Mouse (Mus musculus) CH12.LX (cell line): ENCODE data around the gene Elovl3. TPM values are rescaled to one million over a fixed set of nuclear protein-coding genes. Genes with fewer than 3 reads are reported as not detected.

Source experiments
- DNase-seq: peaks from one replicate; pipeline ENCODE4 v3.0.0-alpha.2; 2013; ENCODE audit errors: extremely low read depth
- H3K27ac ChIP-seq: 2 replicates; pipeline ENCODE4 v1.5.1; 2012; ENCODE audit warnings: low read depth, mild to moderate bottlenecking, control low read depth, moderate library complexity; ENCODE audit not compliant: insufficient read depth
- H3K27me3 ChIP-seq: replicated peaks from 2 replicates; pipeline ENCODE3; 2012; ENCODE audit warnings: inconsistent platforms
- H3K36me3 ChIP-seq, 2 experiments: replicated peaks in 1 of 2; 2 replicates each; pipeline versions ENCODE3 to v1.6.1; 2012; ENCODE audit warnings: inconsistent platforms in 1 of 2, low read length in 1 of 2, mild to moderate bottlenecking in 1 of 2, mixed read lengths in 1 of 2, moderate library complexity in 1 of 2; ENCODE audit not compliant: control insufficient read depth in 1 of 2, insufficient read depth in 1 of 2
- H3K4me1 ChIP-seq, 2 experiments: 2 replicates each; pipeline ENCODE4 v1.6.1; 2012; ENCODE audit warnings: inconsistent platforms in 1 of 2, moderate library complexity in 1 of 2; ENCODE audit not compliant: insufficient read depth in 2 of 2, control insufficient read depth in 1 of 2
- H3K4me2 ChIP-seq: 2 replicates; pipeline ENCODE4 v1.6.1; 2012; ENCODE audit warnings: low read depth, mild to moderate bottlenecking, control low read depth; ENCODE audit not compliant: poor library complexity, insufficient read depth, severe bottlenecking
- H3K4me3 ChIP-seq, 3 experiments: fragments of 150-350 bp in 1 of 3; sonication (generic) in 1 of 3; replicated peaks in 1 of 3; 2 replicates each; pipeline versions ENCODE3 to v1.5.1; 2011 to 2012; ENCODE audit warnings: low read depth in 2 of 3, low read length in 2 of 3, mild to moderate bottlenecking in 2 of 3, moderate library complexity in 2 of 3, control low read depth in 1 of 3, improper control_type of control experiment in 1 of 3, inconsistent platforms in 1 of 3, mixed read lengths in 1 of 3; ENCODE audit not compliant: poor library complexity in 1 of 3
- H3K79me2 ChIP-seq: replicated peaks from 2 replicates; pipeline ENCODE4 v1.6.1; 2012; ENCODE audit warnings: mild to moderate bottlenecking, moderate library complexity; ENCODE audit not compliant: control insufficient read depth, poor library complexity, insufficient read depth, severe bottlenecking; ENCODE audit errors: extremely low read depth
- H3K9ac ChIP-seq: 2 replicates; pipeline ENCODE4 v1.6.1; 2012; ENCODE audit warnings: low read depth, mild to moderate bottlenecking, control low read depth, moderate library complexity; ENCODE audit not compliant: insufficient read depth
- H3K9me3 ChIP-seq: replicated peaks from 2 replicates; pipeline ENCODE3; 2012; ENCODE audit warnings: low read length, inconsistent platforms, mixed read lengths
- BHLHE40 ChIP-seq: IDR thresholded peaks from 2 replicates; pipeline ENCODE4 v1.6.1; 2011; ENCODE audit warnings: mild to moderate bottlenecking, low read depth, low read length, improper control_type of control experiment
- CHD1 ChIP-seq: IDR thresholded peaks from 2 replicates; pipeline ENCODE4 v1.6.1; 2012; ENCODE audit warnings: low read depth, low read length, improper control_type of control experiment, inconsistent platforms
- ELF1 ChIP-seq: IDR thresholded peaks from 2 replicates; pipeline ENCODE4 v1.6.1; 2014; ENCODE audit warnings: low read depth, mild to moderate bottlenecking, inconsistent platforms, low read length, improper control_type of control experiment
- GABPA ChIP-seq: IDR thresholded peaks from 2 replicates; pipeline ENCODE4 v1.6.1; 2012; ENCODE audit warnings: low read depth, low read length, improper control_type of control experiment, inconsistent platforms; ENCODE audit not compliant: insufficient replicate concordance
- IRF4 ChIP-seq: IDR thresholded peaks from 2 replicates; pipeline ENCODE4 v1.6.1; 2014; ENCODE audit warnings: low read depth, mild to moderate bottlenecking, inconsistent platforms, low read length, improper control_type of control experiment
- JUND ChIP-seq: conservative IDR thresholded peaks from 2 replicates; pipeline ENCODE4 v1.6.1; 2011; ENCODE audit warnings: low read depth, low read length, improper control_type of control experiment
- MAFK ChIP-seq: IDR thresholded peaks from 2 replicates; pipeline ENCODE4 v1.6.1; 2011; ENCODE audit warnings: low read length, improper control_type of control experiment; ENCODE audit not compliant: insufficient replicate concordance
- MAX ChIP-seq: IDR thresholded peaks from 2 replicates; pipeline ENCODE4 v1.6.1; 2011; ENCODE audit warnings: low read length, improper control_type of control experiment
- MAZ ChIP-seq: IDR thresholded peaks from 2 replicates; pipeline ENCODE4 v1.6.1; 2012; ENCODE audit warnings: low read depth, mild to moderate bottlenecking, inconsistent platforms, low read length, improper control_type of control experiment, moderate library complexity
- MYC ChIP-seq: IDR thresholded peaks from 2 replicates; pipeline ENCODE4 v1.6.1; 2011; ENCODE audit warnings: low read depth, mild to moderate bottlenecking, improper control_type of control experiment, low read length
- PAX5 ChIP-seq: IDR thresholded peaks from 2 replicates; pipeline ENCODE4 v1.6.1; 2012; ENCODE audit warnings: low read length, inconsistent platforms, mixed read lengths
- POLR2A ChIP-seq: IDR thresholded peaks from 2 replicates; pipeline ENCODE4 v1.6.1; 2011; ENCODE audit warnings: low read depth, mild to moderate bottlenecking, improper control_type of control experiment, low read length
- RAD21 ChIP-seq: IDR thresholded peaks from 2 replicates; pipeline ENCODE4 v1.6.1; 2011; ENCODE audit warnings: low read depth, mild to moderate bottlenecking, low read length, improper control_type of control experiment, moderate library complexity
- RCOR1 ChIP-seq: conservative IDR thresholded peaks from 2 replicates; pipeline ENCODE4 v1.6.1; 2012; ENCODE audit warnings: low read depth, mild to moderate bottlenecking, inconsistent platforms, low read length, improper control_type of control experiment
- TCF12 ChIP-seq: IDR thresholded peaks from 2 replicates; pipeline ENCODE4 v1.6.1; 2014; ENCODE audit warnings: low read depth, mild to moderate bottlenecking, inconsistent platforms, low read length, improper control_type of control experiment
- USF2 ChIP-seq: conservative IDR thresholded peaks from 2 replicates; pipeline ENCODE4 v1.6.1; 2011; ENCODE audit warnings: low read depth, low read length, improper control_type of control experiment
- ZMIZ1 ChIP-seq: IDR thresholded peaks from 2 replicates; pipeline ENCODE4 v1.6.1; 2012; ENCODE audit warnings: low read depth, mild to moderate bottlenecking, inconsistent platforms, low read length, improper control_type of control experiment
- dilution Hi-C: fragments of 300-500 bp; cut with MboI; formaldehyde crosslinking; loops from 2 replicates; pipeline ENCODE4 v1.14.3; 2020; ENCODE audit warnings: low sequenced_read_pairs; ENCODE audit not compliant: extremely low pct_unique_long_range_greater_than_20kb, extremely low pct_ligation_motif_present
- in situ Hi-C: fragments of 300-500 bp; cut with MboI; formaldehyde crosslinking; loops from 3 replicates; pipeline ENCODE4 v1.14.3; 2019; ENCODE audit warnings: low sequenced_read_pairs, low pct_ligation_motif_present, low pct_unique_long_range_greater_than_20kb, mixed read lengths
- polyA plus RNA-seq: library from polyadenylated mRNA; unstranded; fragments of >175 nt; gene quantifications from 2 replicates; pipeline ENCODE4 v1.2.1, GENCODE M21; 2012; ENCODE audit warnings: low read depth; ENCODE audit not compliant: insufficient read length
- total RNA-seq, 2 experiments: library from RNA; depleted of rRNA; stranded (reverse); fragments of 300-350 nt in 1 of 2; fragments of >200 nt in 1 of 2; gene quantifications; 2 replicates each; pipeline ENCODE4 v1.2.3; 2012 to 2014

The Elovl3 gene
- total and polyA plus RNA-seq, 3 experiments, result not detected

DNA sequence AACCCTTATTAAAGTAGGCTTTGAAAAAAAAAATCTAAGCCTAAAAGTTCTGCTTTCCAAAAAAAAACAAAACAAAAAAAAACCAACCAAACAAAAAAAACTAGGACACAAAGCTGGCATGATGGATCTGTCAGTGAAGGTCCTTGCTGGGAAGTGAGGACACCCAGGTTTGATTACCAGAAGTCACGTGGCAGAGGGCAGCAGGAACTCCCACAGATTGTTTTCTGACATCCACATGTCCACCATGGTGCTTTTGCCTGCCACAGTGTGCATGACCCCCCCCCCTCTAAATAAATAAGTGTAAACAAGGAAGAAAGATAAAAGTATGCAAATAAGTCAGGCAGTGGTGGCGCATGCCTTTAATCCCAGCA lies 27.5 kb upstream of the Elovl3 start:
- Histone ChIP-seq H3K9me3 (no peaks in the 10 kb centered on the region), H3K27me3 (peaks cover 5% of the 10 kb centered on the region), H3K9ac (no peak overlapping the region), H3K4me1 (no peaks in the 10 kb centered on the region), H3K4me2 (no peak overlapping the region), H3K79me2 (no peaks in the 10 kb centered on the region), H3K27ac (no peak overlapping the region), H3K36me3 (no peaks in the 10 kb centered on the region), H3K4me3 (no peak overlapping the region)
- in situ Hi-C loops, result no loop called here
- TF ChIP-seq ZMIZ1, result no peak
- TF ChIP-seq MAFK, result no peak
- TF ChIP-seq RCOR1, result no peak
- TF ChIP-seq PAX5, result no peak
- DNase-seq, result no peak
- dilution Hi-C loops, result no loop called here

DNA sequence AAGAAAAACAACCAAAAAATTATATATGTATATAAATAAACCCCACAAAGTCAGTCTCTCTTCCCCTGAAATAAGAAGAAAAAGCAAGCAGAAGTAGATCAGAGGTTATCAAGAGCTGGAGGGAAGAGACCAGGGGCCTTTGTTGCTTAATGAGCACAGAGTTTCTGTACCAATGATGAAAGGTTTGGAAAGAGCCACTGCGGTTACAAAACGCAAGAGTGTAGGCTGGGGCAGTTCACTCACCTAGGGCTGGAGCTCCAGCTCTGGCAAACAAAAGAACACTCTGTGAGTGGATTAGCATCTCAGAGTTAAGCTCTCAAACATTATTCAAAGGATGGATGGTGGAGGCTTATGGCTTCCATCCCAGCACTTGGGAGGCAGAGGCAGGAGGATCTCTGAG lies 21.5 kb upstream of the Elovl3 start:
- Histone ChIP-seq H3K79me2 (no peaks in the 10 kb centered on the region), H3K27me3 (peaks cover 12% of the 10 kb centered on the region), H3K27ac (no peak overlapping the region), H3K9me3 (no peaks in the 10 kb centered on the region), H3K9ac (no peak overlapping the region), H3K36me3 (no peaks in the 10 kb centered on the region), H3K4me1 (no peaks in the 10 kb centered on the region), H3K4me3 (no peak overlapping the region), H3K4me2 (no peak overlapping the region)
- TF ChIP-seq USF2, result no peak
- TF ChIP-seq MAX, result no peak
- TF ChIP-seq IRF4, result no peak
- no peak for TF ChIP-seq CHD1
- no peak for TF ChIP-seq MYC
- no peak for TF ChIP-seq ELF1
- no peak for TF ChIP-seq MAZ
- no peak for TF ChIP-seq TCF12
- no peak for TF ChIP-seq RAD21
- no peak for TF ChIP-seq POLR2A
- TF ChIP-seq BHLHE40, result no peak
- no peak for TF ChIP-seq GABPA
- no peak for TF ChIP-seq RCOR1
- no peak for TF ChIP-seq JUND
- no peak for TF ChIP-seq MAFK
- dilution Hi-C loops (no loop called here), in situ Hi-C loops (no loop called here)
- DNase-seq, result no peak
